Mouse (Mus musculus): ENCODE measurements around the gene Cyba. TPM values are rescaled to one million over a fixed set of nuclear protein-coding genes. Genes with fewer than 3 reads are reported as not detected.

The Cyba gene
- polyA plus RNA-seq (2012; rRNA removed) = 127 and 242 TPM in 2 replicates

DNA sequence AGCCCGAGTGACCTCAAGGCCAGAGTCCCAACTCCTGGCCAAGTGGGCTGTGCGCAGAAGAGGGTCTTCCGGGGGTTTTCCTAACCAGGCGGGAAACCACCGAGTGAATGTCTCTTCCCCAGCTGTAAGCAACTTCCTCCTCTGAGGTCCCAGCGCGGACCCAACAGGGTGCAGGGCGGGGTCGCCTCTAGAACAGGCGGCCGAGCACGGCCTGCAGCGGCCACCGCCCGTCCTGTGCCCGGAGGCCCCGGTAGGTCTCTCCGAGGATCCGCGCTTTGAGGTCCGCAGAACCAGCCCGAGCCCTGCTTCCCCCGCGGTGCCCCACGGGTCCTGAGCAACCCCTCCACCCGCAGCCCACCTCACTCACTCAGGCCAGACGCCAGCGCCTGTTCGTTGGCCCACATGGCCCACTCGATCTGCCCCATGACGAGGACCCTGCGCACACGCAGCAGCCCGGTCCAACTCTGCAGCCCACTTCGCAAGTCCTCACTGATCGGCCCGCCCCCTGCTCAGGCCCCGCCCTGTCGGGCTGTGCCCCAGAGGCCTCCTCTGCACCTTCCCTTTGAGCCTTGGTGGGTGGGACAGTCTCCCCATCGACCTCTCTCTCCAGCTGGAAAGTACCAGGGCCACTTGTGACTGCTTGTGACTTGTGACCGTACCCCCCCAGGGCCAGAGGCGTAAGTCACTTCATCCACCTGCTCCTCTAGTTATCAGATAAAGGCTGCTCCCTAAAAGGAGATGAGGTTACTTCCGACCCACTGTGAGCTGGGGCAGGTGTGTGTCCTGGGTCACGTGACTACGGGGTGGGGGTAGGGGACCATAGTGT, at the start of gene Cyba:
Gene Cyba (minus strand): TSS at position 488 of the 826 bp plus-strand sequence.
- WGBS = 2% methylated on average over 45 of the region's 45 CpGs
- H3K27ac ChIP-seq (ENCODE audit: insufficient read depth, low read depth, low read length) = peak within 1 kb of the TSS; percentile 85
- H3K4me1 ChIP-seq (ENCODE audit: control insufficient read depth, insufficient read depth, insufficient read length, low read length) = peaks cover 15% of the 10 kb centered on the region
- H3K4me3 ChIP-seq (ENCODE audit: low read depth, low read length) = peak within 1 kb of the TSS; percentile 93
- peaks cover 10% of the 10 kb centered on the region for H3K36me3 ChIP-seq (ENCODE audit: control insufficient read depth, insufficient read depth, low read length)
- no peaks in the 10 kb centered on the region for H3K27me3 ChIP-seq (ENCODE audit: control insufficient read depth, insufficient read depth, low read length)
- no peak for TF ChIP-seq CTCF (IDR thresholded peaks at IDR 0.05; ENCODE audit: extremely low read depth, insufficient read length, insufficient replicate concordance, low read depth, low read length)
- peak; percentile 29 for TF ChIP-seq POLR2A (IDR thresholded peaks at IDR 0.05; ENCODE audit: low read depth, low read length)

DNA sequence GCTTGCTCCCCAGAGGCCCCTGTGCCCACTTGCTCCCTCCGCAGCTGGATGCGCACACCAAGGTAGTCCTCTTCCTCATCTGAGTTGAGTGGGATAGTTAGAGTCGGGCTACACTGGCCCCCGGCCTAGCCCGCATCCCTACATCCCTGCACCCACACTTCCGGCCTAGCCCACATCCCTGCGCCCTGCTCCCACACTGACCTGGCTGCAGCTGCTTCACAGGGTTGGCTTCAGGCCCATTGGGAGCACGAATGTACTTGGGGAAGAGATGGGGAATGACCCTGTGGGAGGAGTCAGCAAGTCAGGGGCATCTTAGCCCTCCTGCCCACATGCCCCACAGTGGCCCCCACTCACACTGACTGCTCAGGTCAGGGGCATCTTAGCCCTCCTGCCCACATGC, 49.7 kb upstream of the Cyba start:
- no peak overlapping the region for H3K27ac ChIP-seq (ENCODE audit: insufficient read depth, low read depth, low read length)
- WGBS = 94% methylated on average over 8 of the region's 8 CpGs

GRCm38 (mm10) chr8:122475580-122476320, 43.0 kb upstream of the Cyba start, which contains the start of the genes Rnf166 and Ctu2:
Gene Rnf166 (minus strand): TSS chr8:122476064.
Gene Ctu2 (plus strand): TSS chr8:122476143.
- no peaks in the 10 kb centered on the region for H3K27me3 ChIP-seq (ENCODE audit: control insufficient read depth, insufficient read depth, low read length)

More for the DNA sequence above, 49.7 kb upstream of the Cyba start:
- H3K27me3 ChIP-seq (ENCODE audit: control insufficient read depth, insufficient read depth, low read length) = no peaks in the 10 kb centered on the region
- H3K36me3 ChIP-seq (ENCODE audit: control insufficient read depth, insufficient read depth, low read length) = peaks cover 51% of the 10 kb centered on the region
- TF ChIP-seq CTCF (IDR thresholded peaks at IDR 0.05; ENCODE audit: extremely low read depth, insufficient read length, insufficient replicate concordance, low read depth, low read length) (no peak), POLR2A (IDR thresholded peaks at IDR 0.05; ENCODE audit: low read depth, low read length) (no peak)
- H3K4me3 ChIP-seq (ENCODE audit: low read depth, low read length) = no peak overlapping the region
- no peaks in the 10 kb centered on the region for H3K4me1 ChIP-seq (ENCODE audit: control insufficient read depth, insufficient read depth, insufficient read length, low read length)

GRCm38 (mm10) chr8:122474951-122475560, 42.3 kb upstream of the Cyba start:
- Histone ChIP-seq H3K4me1 (ENCODE audit: control insufficient read depth, insufficient read depth, insufficient read length, low read length) (peaks cover 14% of the 10 kb centered on the region; the same call in 1 of the 2 replicates), H3K4me3 (ENCODE audit: low read depth, low read length) (peak overlapping the region; percentile 95), H3K27ac (ENCODE audit: insufficient read depth, low read depth, low read length) (peak overlapping the region; percentile 38), H3K27me3 (ENCODE audit: control insufficient read depth, insufficient read depth, low read length) (no peaks in the 10 kb centered on the region), H3K36me3 (ENCODE audit: control insufficient read depth, insufficient read depth, low read length) (peaks cover 24% of the 10 kb centered on the region)
- TF ChIP-seq POLR2A (IDR thresholded peaks at IDR 0.05; ENCODE audit: low read depth, low read length) = no peak
- 1% methylated on average over 16 of the region's 16 CpGs for WGBS

More at GRCm38 (mm10) chr8:122475580-122476320, 43.0 kb upstream of the Cyba start, which contains the start of the genes Rnf166 and Ctu2:
- Histone ChIP-seq H3K4me1 (ENCODE audit: control insufficient read depth, insufficient read depth, insufficient read length, low read length) (peaks cover 14% of the 10 kb centered on the region; the same call in 1 of the 2 replicates), H3K27ac (ENCODE audit: insufficient read depth, low read depth, low read length) (peak within 1 kb of the TSS; percentile 56), H3K36me3 (ENCODE audit: control insufficient read depth, insufficient read depth, low read length) (peaks cover 24% of the 10 kb centered on the region), H3K4me3 (ENCODE audit: low read depth, low read length) (peak within 1 kb of the TSS; percentile 95)
- WGBS = under 1% methylated on average over 103 of the region's 103 CpGs
- TF ChIP-seq CTCF (IDR thresholded peaks at IDR 0.05; ENCODE audit: extremely low read depth, insufficient read length, insufficient replicate concordance, low read depth, low read length) = no peak

DNA sequence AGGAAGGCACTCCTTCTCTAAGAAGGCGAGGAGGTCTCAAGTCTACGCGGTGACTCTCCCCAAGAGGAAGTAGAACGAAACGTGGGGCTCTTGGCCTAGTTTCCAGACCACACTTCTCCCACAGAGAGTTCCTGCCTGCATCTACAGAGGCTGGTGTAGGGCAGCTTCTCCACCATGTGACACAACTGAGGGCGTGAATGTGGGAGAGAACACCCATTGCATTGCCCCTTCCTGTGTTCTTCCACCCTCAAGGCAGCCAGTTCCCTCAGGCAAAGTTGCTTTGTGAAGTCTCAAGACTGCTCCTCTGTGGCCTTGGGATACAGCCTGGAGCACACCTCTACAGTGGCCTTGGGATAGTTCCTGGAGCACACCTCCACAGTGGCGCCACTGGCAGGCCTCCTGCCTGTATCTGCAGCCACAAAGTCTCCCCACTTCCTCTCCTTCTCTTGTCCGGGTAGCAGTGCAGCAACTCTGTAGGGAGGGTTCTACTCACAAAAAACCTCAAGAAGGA, 41.2 kb upstream of the Cyba start:
- Histone ChIP-seq H3K36me3 (ENCODE audit: control insufficient read depth, insufficient read depth, low read length) (peaks cover 17% of the 10 kb centered on the region), H3K27ac (ENCODE audit: insufficient read depth, low read depth, low read length) (peak overlapping the region; percentile 66), H3K27me3 (ENCODE audit: control insufficient read depth, insufficient read depth, low read length) (no peaks in the 10 kb centered on the region), H3K4me3 (ENCODE audit: low read depth, low read length) (peak overlapping the region; percentile 19; the same call in 1 of the 2 replicates), H3K4me1 (ENCODE audit: control insufficient read depth, insufficient read depth, insufficient read length, low read length) (peaks cover 14% of the 10 kb centered on the region; the same call in 1 of the 2 replicates)
- 70% methylated on average over 8 of the region's 8 CpGs for WGBS
- TF ChIP-seq POLR2A (IDR thresholded peaks at IDR 0.05; ENCODE audit: low read depth, low read length) = no peak
- no peak for TF ChIP-seq CTCF (IDR thresholded peaks at IDR 0.05; ENCODE audit: extremely low read depth, insufficient read length, insufficient replicate concordance, low read depth, low read length)

GRCm38 (mm10) chr8:122470691-122471090, 38.0 kb upstream of the Cyba start:
- Histone ChIP-seq H3K36me3 (ENCODE audit: control insufficient read depth, insufficient read depth, low read length) (peaks cover 25% of the 10 kb centered on the region), H3K4me1 (ENCODE audit: control insufficient read depth, insufficient read depth, insufficient read length, low read length) (peaks cover 9% of the 10 kb centered on the region; the same call in 1 of the 2 replicates), H3K4me3 (ENCODE audit: low read depth, low read length) (no peak overlapping the region), H3K27me3 (ENCODE audit: control insufficient read depth, insufficient read depth, low read length) (no peaks in the 10 kb centered on the region), H3K27ac (ENCODE audit: insufficient read depth, low read depth, low read length) (no peak overlapping the region)
- TF ChIP-seq POLR2A (IDR thresholded peaks at IDR 0.05; ENCODE audit: low read depth, low read length) (no peak), CTCF (IDR thresholded peaks at IDR 0.05; ENCODE audit: extremely low read depth, insufficient read length, insufficient replicate concordance, low read depth, low read length) (no peak)
- 79% methylated on average over 5 of the region's 5 CpGs for WGBS

Data from small intestine, adult 2 months (tissue).